Mouse (Mus musculus) C2C12 (cell line): Measurements from ENCODE around the gene Cyp4x1.
"Not testable (repeated sequence)": the region's sequence is repeated elsewhere in the genome, so short reads cannot be mapped to it uniquely, and the experiment has no call there.

Experiments
- CEBPB ChIP-seq: IDR thresholded peaks from one replicate; pipeline ENCODE4 v1.6.1; 2011; ENCODE audit warnings: low read depth, mild to moderate bottlenecking, control low read depth, moderate library complexity
- CTCF ChIP-seq: IDR thresholded peaks from one replicate; pipeline ENCODE4 v1.5.1; 2011; ENCODE audit not compliant: control insufficient read depth, insufficient read depth, insufficient read length

DNA sequence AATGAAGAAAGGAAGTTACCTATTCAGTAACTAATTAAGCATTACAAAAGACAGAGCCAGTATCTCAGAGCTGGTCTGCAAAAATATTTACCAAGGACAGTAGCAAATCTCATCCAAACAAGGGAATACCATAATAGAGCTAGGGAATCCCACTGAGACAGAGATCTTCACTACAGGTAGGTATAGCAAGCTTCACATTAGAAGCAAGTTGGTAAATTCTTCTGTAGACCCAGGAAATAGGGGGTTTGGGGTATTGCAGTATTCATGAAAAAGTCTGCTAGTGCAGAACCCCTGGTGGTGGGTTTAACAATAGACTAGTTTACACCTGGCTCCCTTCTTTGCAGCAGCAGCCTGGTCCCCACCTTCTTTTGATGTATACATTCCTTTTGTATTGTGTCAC lies 42.1 kb upstream of the Cyp4x1 start:
- TF ChIP-seq CTCF, CEBPB: not testable (repeated sequence)
